Mouse (Mus musculus) naive thymus-derived CD4-positive, alpha-beta T cell, adult 2 months (primary cell): ENCODE measurements around the gene Itpa.

ENCODE experiments used
- DNase-seq: peaks from one replicate; pipeline ENCODE4 v3.0.0-alpha.2; 2011; ENCODE audit warnings: low read depth

Gene Itpa

DNA sequence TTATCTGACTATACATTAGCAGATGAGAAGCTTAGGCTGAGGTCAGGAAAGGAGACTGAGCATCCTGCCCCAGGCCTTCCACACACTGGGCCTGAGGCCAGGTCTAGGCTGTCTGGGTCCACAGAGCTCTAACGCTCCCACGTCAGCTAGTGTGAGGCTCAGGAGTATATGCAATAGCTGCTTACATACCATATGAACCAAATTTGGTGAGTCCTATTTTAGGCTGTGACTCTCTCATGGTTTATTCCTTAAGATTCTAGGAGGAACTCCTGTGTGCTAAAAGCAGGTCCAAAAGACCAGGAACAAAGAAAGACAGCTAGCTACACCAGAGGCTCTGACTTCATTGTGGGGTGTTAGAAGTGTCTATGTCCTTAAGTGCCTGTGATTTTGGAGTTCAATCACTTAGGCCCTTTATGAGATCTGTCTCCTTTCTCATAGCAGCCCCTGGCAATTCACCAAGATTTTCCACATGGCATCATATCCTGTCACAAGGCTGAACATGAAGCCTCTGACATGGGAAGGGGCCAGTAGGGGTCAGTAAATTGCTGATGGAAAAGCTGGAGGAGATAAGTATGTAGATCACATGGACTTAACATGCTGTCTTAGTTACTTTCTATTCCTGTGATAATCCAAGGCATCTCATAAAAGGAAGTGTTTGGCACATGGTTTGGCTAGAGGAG is 61.6 kb downstream of the Itpa start:
- DNase-seq: no peak

DNA sequence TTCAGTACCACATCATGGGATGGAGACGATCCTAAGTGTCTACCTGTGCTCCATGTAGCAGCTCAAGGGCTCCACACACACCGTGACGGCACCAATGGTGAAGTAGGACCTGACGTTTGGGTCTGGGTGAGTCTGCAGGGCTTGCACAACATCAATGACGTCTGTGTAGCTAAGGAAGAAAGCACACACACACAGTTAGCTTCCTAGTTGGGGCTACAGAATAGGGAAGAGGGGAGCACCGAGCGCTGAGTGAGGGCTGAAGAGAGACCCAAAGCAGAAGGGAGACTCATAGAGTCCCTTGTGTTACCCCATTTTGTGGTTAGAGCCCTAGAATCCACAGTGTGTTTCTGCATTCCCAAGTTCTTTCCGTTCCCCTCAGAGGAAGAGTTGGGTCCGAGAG is 63.3 kb downstream of the Itpa start:
- DNase-seq: no peak
